Mouse (Mus musculus) spleen, adult 2 months (tissue): ENCODE results near the gene Dnajc25. TPM values are rescaled to one million over a fixed set of nuclear protein-coding genes. Genes with fewer than 3 reads are reported as not detected.
A peak's percentile ranks its signal among the peaks of the same experiment; 100 is the strongest.

Experiments used
- DNase-seq, 2 experiments: peaks; one replicate each; pipeline versions ENCODE4 v3.0.0 to v3.0.0-alpha.2; 2012 to 2021; ENCODE audit warnings: low spot score in 2 of 2, low read depth in 1 of 2
- H3K27ac ChIP-seq: fragments of 200-500 bp; 2 replicates; pipeline ENCODE4 v1.5.1; 2012; ENCODE audit warnings: low read length, inconsistent platforms; ENCODE audit not compliant: insufficient read depth
- H3K27me3 ChIP-seq: fragments of 200-500 bp; 2 replicates; pipeline ENCODE4 v1.6.1; 2012; ENCODE audit warnings: mild to moderate bottlenecking, moderate library complexity, low read length, inconsistent platforms; ENCODE audit not compliant: control insufficient read depth, insufficient read depth
- H3K36me3 ChIP-seq: fragments of 200-500 bp; 2 replicates; pipeline ENCODE4 v1.6.1; 2012; ENCODE audit warnings: mild to moderate bottlenecking, low read length, inconsistent platforms; ENCODE audit not compliant: control insufficient read depth, insufficient read depth
- H3K4me1 ChIP-seq: fragments of 200-500 bp; 2 replicates; pipeline ENCODE4 v1.6.1; 2011; ENCODE audit warnings: inconsistent platforms; ENCODE audit not compliant: control insufficient read depth, insufficient read depth, insufficient read length
- H3K4me3 ChIP-seq: fragments of 200-500 bp; 2 replicates; pipeline ENCODE4 v1.5.1; 2011; ENCODE audit warnings: mild to moderate bottlenecking, inconsistent platforms; ENCODE audit not compliant: insufficient read depth, insufficient read length; ENCODE audit errors: extremely low read depth
- CTCF ChIP-seq: fragments of 200-500 bp; IDR thresholded peaks from 2 replicates; pipeline ENCODE4 v1.5.1; 2011; ENCODE audit warnings: mild to moderate bottlenecking, inconsistent platforms; ENCODE audit not compliant: insufficient read depth, insufficient read length, insufficient replicate concordance; ENCODE audit errors: extremely low read depth
- POLR2A ChIP-seq: fragments of 200-500 bp; IDR thresholded peaks from 2 replicates; pipeline ENCODE4 v1.6.1; 2011; ENCODE audit warnings: low read depth, low read length, inconsistent platforms
- WGBS: fragments of 180-500 bp; shearing (Covaris S2); methylation state at CpG from one replicate; pipeline ENCODE4 v1.1.7; 2018; 5-methylcytosine and 5-hydroxymethylcytosine counted together
- polyA plus RNA-seq: library from polyadenylated mRNA; depleted of rRNA; stranded (reverse); fragments of >200 nt; gene quantifications from 2 replicates; pipeline ENCODE4 v1.2.3, GENCODE M21; 2012

Dnajc25 gene
- polyA plus RNA-seq, 1 experiment = 1.4 TPM

DNA sequence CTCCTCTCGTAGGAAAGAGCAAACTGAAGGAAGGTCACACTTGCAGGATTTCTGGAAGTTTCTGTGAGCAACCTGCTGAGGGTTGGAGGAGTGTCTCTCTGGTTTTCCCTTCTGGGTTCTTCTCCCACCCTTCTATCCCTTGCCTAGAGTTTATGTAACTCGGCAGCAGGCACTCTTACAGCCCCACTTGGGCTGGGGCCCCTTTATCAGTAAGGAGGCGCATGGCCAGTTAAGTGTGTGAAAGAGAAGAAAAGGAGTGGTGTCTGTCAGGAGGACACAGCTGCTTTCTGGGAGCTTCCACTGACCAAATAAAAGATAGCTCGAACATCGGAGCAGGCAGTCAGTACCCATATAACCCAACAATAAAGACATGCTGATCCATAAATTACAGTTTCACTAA lies 2.7 kb upstream of the Dnajc25 start:
- DNase-seq = no peak
- WGBS = 68% methylated on average over 5 of the region's 5 CpGs
- Histone ChIP-seq H3K36me3 (no peaks in the 10 kb centered on the region), H3K27me3 (no peaks in the 10 kb centered on the region), H3K27ac (no peak overlapping the region), H3K4me3 (no peak overlapping the region), H3K4me1 (no peaks in the 10 kb centered on the region; the same call in 1 of the 2 replicates)
- no peak for TF ChIP-seq CTCF
- no peak for TF ChIP-seq POLR2A

DNA sequence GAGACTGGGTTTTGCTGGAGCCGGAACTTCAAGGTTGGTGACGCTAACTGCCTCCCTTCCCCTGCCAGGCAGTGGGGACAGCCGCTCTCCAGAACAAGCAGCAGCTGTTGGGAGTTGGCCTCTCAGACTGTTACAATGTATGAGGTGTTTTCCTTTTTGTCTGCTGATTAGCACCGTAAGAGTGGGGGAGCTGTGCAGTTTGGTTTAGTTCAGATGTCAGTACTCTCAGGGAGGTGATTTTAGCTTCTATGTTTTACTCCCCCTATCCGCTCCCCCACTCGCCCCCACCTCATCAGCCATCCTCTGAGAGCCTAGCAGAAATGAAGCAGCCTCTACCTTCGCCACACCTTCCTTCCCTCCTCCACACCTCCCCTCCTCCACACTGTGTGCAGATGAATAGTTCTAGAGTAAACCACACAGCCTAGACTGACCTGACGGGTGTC lies 410 bp downstream of the Dnajc25 start:
- Histone ChIP-seq H3K36me3 (no peaks in the 10 kb centered on the region), H3K27ac (no peak overlapping the region), H3K4me1 (no peaks in the 10 kb centered on the region), H3K27me3 (no peaks in the 10 kb centered on the region), H3K4me3 (no peak overlapping the region)
- WGBS = 80% methylated on average over 8 of the region's 8 CpGs
- TF ChIP-seq POLR2A (no peak), CTCF (no peak)
- DNase-seq = no peak

DNA sequence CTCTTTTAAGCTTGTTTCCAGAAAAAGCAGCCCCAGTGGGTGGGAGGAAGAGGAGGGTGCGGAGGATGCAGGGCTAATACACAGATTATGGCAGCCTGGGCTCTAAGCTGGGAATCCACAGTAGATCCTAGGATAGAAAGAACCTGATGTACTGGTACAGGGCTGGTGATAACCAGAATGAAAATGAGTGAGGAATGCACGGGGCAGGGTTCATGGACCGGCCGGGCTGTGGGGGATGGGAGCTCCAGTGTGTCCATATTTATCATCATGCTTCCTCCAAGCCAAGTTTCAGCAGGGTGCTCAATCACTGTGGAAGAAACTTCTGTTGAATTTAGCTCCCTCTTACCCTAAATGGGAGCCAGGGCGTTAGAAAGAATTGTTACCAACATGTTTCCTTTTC lies 2.2 kb downstream of the Dnajc25 start:
- no peaks in the 10 kb centered on the region for H3K36me3 ChIP-seq
- WGBS = 87% methylated on average over 5 of the region's 5 CpGs
- no peak overlapping the region for H3K4me3 ChIP-seq
- H3K27me3 ChIP-seq = no peaks in the 10 kb centered on the region
- H3K4me1 ChIP-seq = no peaks in the 10 kb centered on the region
- H3K27ac ChIP-seq = no peak overlapping the region
- no peak for DNase-seq
- TF ChIP-seq CTCF (no peak), POLR2A (no peak)

DNA sequence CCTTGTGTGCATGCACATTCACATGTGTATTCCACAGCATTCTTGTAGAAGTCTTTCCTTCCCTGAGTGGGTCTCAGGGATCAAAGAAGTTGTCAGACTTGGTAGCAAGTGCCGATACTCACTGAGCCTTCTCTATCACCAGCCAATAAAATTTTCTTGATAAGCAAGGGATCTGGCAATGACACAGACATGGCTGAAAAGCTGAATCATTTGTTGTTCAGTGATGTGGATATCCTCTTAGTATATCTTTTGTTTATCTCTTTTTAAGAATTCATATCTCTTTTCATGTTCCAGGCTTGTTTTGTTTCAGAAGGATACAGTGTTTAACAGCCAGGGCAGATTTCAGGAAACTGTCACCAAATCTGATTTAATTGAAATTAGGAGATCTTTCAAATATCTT lies 3.8 kb downstream of the Dnajc25 start:
- DNase-seq = no peak
- WGBS = 91% methylated on average over 1 of the region's 1 CpGs
- no peak overlapping the region for H3K27ac ChIP-seq
- no peak overlapping the region for H3K4me3 ChIP-seq
- H3K27me3 ChIP-seq = no peaks in the 10 kb centered on the region
- H3K36me3 ChIP-seq = no peaks in the 10 kb centered on the region
- H3K4me1 ChIP-seq = peaks cover 2% of the 10 kb centered on the region; the same call in 1 of the 2 replicates
- TF ChIP-seq POLR2A (no peak), CTCF (no peak)

DNA sequence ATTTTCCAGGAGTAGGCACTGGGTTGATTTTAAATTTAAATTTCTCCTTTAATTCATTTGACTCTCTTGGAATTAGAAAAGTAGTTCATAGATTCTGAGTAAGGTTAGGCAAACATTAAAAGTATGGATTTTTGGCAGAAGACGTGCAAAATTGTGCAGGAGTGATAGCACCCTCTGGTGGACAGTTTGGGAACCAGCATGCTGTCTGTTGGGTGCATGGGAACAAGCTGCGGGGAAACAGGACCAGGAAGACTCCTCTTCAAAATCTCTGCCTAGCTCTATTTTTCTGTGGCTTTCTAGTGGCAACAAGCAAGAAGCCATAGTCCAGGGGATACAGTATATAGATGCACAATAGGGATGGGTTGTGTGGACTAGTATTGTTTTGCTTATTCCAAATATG lies 4.8 kb downstream of the Dnajc25 start:
- 1% methylated on average over 2 of the region's 2 CpGs for WGBS
- peak; percentile 40 to 64 for DNase-seq

DNA sequence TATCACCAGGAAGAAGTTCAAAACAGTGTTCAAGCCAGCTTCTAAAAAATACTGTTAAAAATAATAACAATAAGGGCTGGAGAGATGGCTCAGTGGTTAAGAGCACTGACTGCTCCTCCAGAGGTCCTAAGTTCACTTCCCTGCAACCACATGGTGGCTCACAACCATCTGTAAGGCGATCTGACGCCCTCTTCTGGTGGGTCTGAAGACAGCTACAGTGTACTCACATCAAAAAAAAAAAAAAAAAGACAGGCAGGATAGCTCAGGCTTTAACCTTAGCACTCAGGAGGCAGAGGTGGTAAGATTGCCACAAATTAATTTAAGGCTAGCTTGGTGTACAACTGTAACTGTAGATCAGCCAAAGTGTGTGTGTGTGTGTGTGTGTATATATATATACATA lies 5.8 kb downstream of the Dnajc25 start:
- H3K36me3 ChIP-seq = no peaks in the 10 kb centered on the region
- H3K4me1 ChIP-seq = peaks cover 6% of the 10 kb centered on the region; the same call in 1 of the 2 replicates
- DNase-seq = peak; percentile 46 to 71
- H3K4me3 ChIP-seq = no peak overlapping the region
- no peak overlapping the region for H3K27ac ChIP-seq
- 8% methylated on average over 2 of the region's 2 CpGs for WGBS
- no peak for TF ChIP-seq CTCF
- H3K27me3 ChIP-seq = no peaks in the 10 kb centered on the region

More for the DNA sequence above, 4.8 kb downstream of the Dnajc25 start:
- Histone ChIP-seq H3K27me3 (no peaks in the 10 kb centered on the region), H3K4me1 (peaks cover 4% of the 10 kb centered on the region; the same call in 1 of the 2 replicates), H3K4me3 (no peak overlapping the region), H3K36me3 (no peaks in the 10 kb centered on the region), H3K27ac (no peak overlapping the region)
- peak; percentile 76; the same call in 1 of the 2 replicates for TF ChIP-seq CTCF
- no peak for TF ChIP-seq POLR2A

DNA sequence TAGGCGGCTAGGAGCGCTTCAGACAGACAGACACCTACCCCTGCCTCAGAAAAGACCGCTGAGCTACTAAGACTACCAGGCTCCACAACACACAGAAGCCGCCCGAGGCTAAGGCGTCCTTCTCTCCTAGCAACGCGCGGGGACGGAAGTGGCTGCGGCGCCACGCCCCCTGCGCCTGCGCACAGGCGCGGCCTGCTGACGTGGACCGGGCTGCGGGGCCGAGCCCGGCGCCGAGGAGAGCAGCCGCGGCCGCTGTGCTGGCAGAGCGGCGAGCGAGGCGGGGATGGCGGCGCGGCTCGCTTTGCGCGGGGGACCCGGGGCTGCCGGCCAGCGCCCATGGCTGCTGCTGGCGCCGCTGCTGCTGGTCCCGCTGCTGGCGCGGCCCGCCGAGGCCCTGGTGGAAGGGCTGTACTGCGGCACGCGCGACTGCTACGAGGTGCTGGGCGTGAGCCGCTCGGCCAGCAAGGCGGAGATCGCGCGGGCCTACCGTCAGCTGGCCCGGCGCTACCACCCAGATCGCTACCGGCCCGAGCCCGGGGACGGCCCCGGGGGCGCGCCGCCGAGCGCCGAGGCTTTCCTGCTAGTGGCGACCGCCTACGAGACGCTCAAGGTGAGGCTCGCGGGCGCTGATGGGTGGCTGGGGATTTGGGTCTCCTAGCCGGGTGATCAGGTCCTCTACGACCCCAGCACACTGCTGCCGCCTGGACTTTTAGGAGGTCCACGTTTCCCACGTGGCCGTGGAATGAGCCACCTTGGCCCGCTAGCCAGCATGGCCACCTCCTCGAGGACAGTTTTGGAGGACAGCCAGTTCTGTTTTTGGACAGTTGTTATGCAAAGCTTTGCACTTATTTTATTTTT lies 8.3 kb downstream of the Dnajc25 start, which contains the start of gene Gm20503:
TSS of gene Gm20503 (plus strand) at position 263 of the 858 bp plus-strand sequence.
- no peak for TF ChIP-seq CTCF
- peak; percentile 67 for TF ChIP-seq POLR2A
- Histone ChIP-seq H3K4me1 (peaks cover 6% of the 10 kb centered on the region; the same call in 1 of the 2 replicates), H3K4me3 (peak within 1 kb of the TSS; percentile 87), H3K36me3 (no peaks in the 10 kb centered on the region), H3K27ac (peak within 1 kb of the TSS; percentile 68), H3K27me3 (no peaks in the 10 kb centered on the region)
- under 1% methylated on average over 88 of the region's 89 CpGs for WGBS
- peak; percentile 74 to 91 for DNase-seq
